Mouse (Mus musculus): ENCODE data around the gene Tnrc6b.

GRCm38 (mm10) chr15:80975666-80976065 lies 264.6 kb downstream of the Tnrc6b start:
- TF ChIP-seq CTCF (IDR thresholded peaks at IDR 0.05; ENCODE audit: low read depth, low read length) (no peak), GATA2 (IDR thresholded peaks at IDR 0.05; ENCODE audit: borderline replicate concordance, low read depth, low read length) (no peak), GATA1 (IDR thresholded peaks at IDR 0.05; ENCODE audit: borderline replicate concordance, low read length) (no peak)
